Mouse (Mus musculus) heart, postnatal 0 days (tissue): ENCODE data around the gene Lipm. TPM values are rescaled to one million over a fixed set of nuclear protein-coding genes. Genes with fewer than 3 reads are reported as not detected.
A peak's percentile ranks its signal among the peaks of the same experiment; 100 is the strongest.

Experiments used
- ATAC-seq: fragments of 200-750 bp; cut with Nextera tagmentation; 2 replicates; pipeline ENCODE4 v1.8.0; 2017; ENCODE audit warnings: low read depth, moderate number of reproducible peaks, moderate library complexity; ENCODE audit not compliant: insufficient read depth
- DNase-seq: peaks from one replicate; pipeline ENCODE4 v3.0.0-alpha.2; 2016; ENCODE audit warnings: low spot score
- H3K27ac ChIP-seq: fragments of 300-500 bp; sonication (generic); 2 replicates; pipeline ENCODE4 v1.5.1; 2014; ENCODE audit warnings: low read depth, mild to moderate bottlenecking
- H3K27me3 ChIP-seq: fragments of 300-500 bp; sonication (generic); 2 replicates; pipeline ENCODE4 v1.6.1; 2014; ENCODE audit warnings: low read length, mixed read lengths; ENCODE audit not compliant: control insufficient read depth, insufficient read depth
- H3K36me3 ChIP-seq: fragments of 300-500 bp; sonication (generic); replicated peaks from 2 replicates; pipeline ENCODE4 v1.6.1; 2014; ENCODE audit warnings: low read length, mixed read lengths; ENCODE audit not compliant: control insufficient read depth, insufficient read depth
- H3K4me1 ChIP-seq: fragments of 300-500 bp; sonication (generic); 2 replicates; pipeline ENCODE4 v1.6.1; 2014; ENCODE audit warnings: antibody characterized with exemption; ENCODE audit not compliant: control insufficient read depth, insufficient read depth
- H3K4me2 ChIP-seq: fragments of 300-500 bp; sonication (generic); 2 replicates; pipeline ENCODE4 v1.6.1; 2014; ENCODE audit warnings: low read depth, mild to moderate bottlenecking, low read length, moderate library complexity
- H3K4me3 ChIP-seq: fragments of 300-500 bp; sonication (generic); 2 replicates; pipeline ENCODE4 v1.5.1; 2014; ENCODE audit warnings: low read depth, low read length
- H3K9ac ChIP-seq: fragments of 300-500 bp; sonication (generic); replicated peaks from 2 replicates; pipeline ENCODE4 v1.6.1; 2014; ENCODE audit warnings: low read depth, low read length, mixed read lengths
- H3K9me3 ChIP-seq: fragments of 300-500 bp; sonication (generic); replicated peaks from 2 replicates; pipeline ENCODE4 v1.6.1; 2016; ENCODE audit warnings: low read length; ENCODE audit not compliant: control insufficient read depth
- CTCF ChIP-seq: IDR thresholded peaks from 2 replicates; pipeline ENCODE4 v1.5.1; 2016; ENCODE audit warnings: antibody characterized with exemption, control low read depth, low read depth
- EP300 ChIP-seq: IDR thresholded peaks from 2 replicates; pipeline ENCODE4 v1.6.1; 2016; ENCODE audit warnings: antibody characterized with exemption, low read depth
- WGBS: fragments of 180-500 bp; shearing (Covaris S2); extraction: QIAGEN DNeasy Blood & Tissue Kit; methylation state at CpG from one replicate; pipeline ENCODE4 v1.1.7; 2014; 5-methylcytosine and 5-hydroxymethylcytosine counted together
- polyA plus RNA-seq: library from polyadenylated mRNA; unstranded; fragments of >200 nt; fragmentation: Nextera tagmentation; extraction: Ambion mirVana; gene quantifications from 2 replicates; pipeline ENCODE4 v1.2.1, GENCODE M21; 2015
- total RNA-seq: library from RNA; depleted of rRNA; stranded (reverse); fragments of >200 nt; gene quantifications from 2 replicates; pipeline ENCODE4 v1.2.3, GENCODE M21; 2014; ENCODE audit warnings: low replicate concordance

The Lipm gene
- total and polyA plus RNA-seq, 2 experiments from 2014 or later, result not detected

- no peak for ATAC-seq
Measured at GRCm38 (mm10) chr19:34151909-34152308, 51.2 kb downstream of the Lipm start.

GRCm38 (mm10) chr19:34153263-34154144, 52.8 kb downstream of the Lipm start:
- WGBS, result 64% methylated on average over 6 of the region's 6 CpGs
- H3K4me3 ChIP-seq, result no peak overlapping the region
- no peaks in the 10 kb centered on the region for H3K36me3 ChIP-seq
- TF ChIP-seq EP300, result no peak
- no peak for TF ChIP-seq CTCF
- no peak overlapping the region for H3K4me2 ChIP-seq
- H3K27me3 ChIP-seq, result no peaks in the 10 kb centered on the region
- no peaks in the 10 kb centered on the region for H3K9me3 ChIP-seq
- H3K9ac ChIP-seq, result no peak overlapping the region
- DNase-seq (no peak), ATAC-seq (no peak)
- no peaks in the 10 kb centered on the region for H3K4me1 ChIP-seq
- H3K27ac ChIP-seq, result no peak overlapping the region

More at GRCm38 (mm10) chr19:34151909-34152308, 51.2 kb downstream of the Lipm start:
- Histone ChIP-seq H3K4me3 (no peak overlapping the region), H3K27me3 (no peaks in the 10 kb centered on the region), H3K4me1 (no peaks in the 10 kb centered on the region), H3K27ac (no peak overlapping the region), H3K4me2 (no peak overlapping the region), H3K36me3 (no peaks in the 10 kb centered on the region), H3K9me3 (no peaks in the 10 kb centered on the region), H3K9ac (no peak overlapping the region)
- peak; percentile 30 for DNase-seq
- no peak for TF ChIP-seq EP300
- TF ChIP-seq CTCF, result peak; percentile 65
- 81% methylated on average over 1 of the region's 1 CpGs for WGBS

GRCm38 (mm10) chr19:34162693-34163092, 62.0 kb downstream of the Lipm start:
- no peaks in the 10 kb centered on the region for H3K4me1 ChIP-seq
- no peak overlapping the region for H3K4me2 ChIP-seq
- H3K27ac ChIP-seq, result no peak overlapping the region
- TF ChIP-seq CTCF (no peak), EP300 (no peak)
- no peaks in the 10 kb centered on the region for H3K36me3 ChIP-seq
- H3K4me3 ChIP-seq, result no peak overlapping the region
- no peak overlapping the region for H3K9ac ChIP-seq
- DNase-seq (no peak), ATAC-seq (no peak)
- H3K27me3 ChIP-seq, result no peaks in the 10 kb centered on the region
- no peaks in the 10 kb centered on the region for H3K9me3 ChIP-seq
- WGBS, result 81% methylated on average over 5 of the region's 5 CpGs

GRCm38 (mm10) chr19:34165891-34166290, 65.2 kb downstream of the Lipm start, which contains the start of gene Ankrd22:
TSS of gene Ankrd22 (minus strand) at chr19:34166053.
- Histone ChIP-seq H3K4me3 (no peak within 1 kb of the TSS), H3K4me2 (no peak within 1 kb of the TSS), H3K9me3 (no peaks in the 10 kb centered on the region), H3K27ac (no peak within 1 kb of the TSS), H3K9ac (no peak within 1 kb of the TSS), H3K36me3 (no peaks in the 10 kb centered on the region), H3K27me3 (no peaks in the 10 kb centered on the region), H3K4me1 (no peaks in the 10 kb centered on the region)
- WGBS, result 74% methylated on average over 5 of the region's 5 CpGs
- no peak for DNase-seq
- no peak for ATAC-seq
- TF ChIP-seq CTCF (no peak), EP300 (no peak)

GRCm38 (mm10) chr19:34166386-34166785, 65.7 kb downstream of the Lipm start:
- no peak overlapping the region for H3K27ac ChIP-seq
- H3K9me3 ChIP-seq, result no peaks in the 10 kb centered on the region
- no peak overlapping the region for H3K4me3 ChIP-seq
- no peaks in the 10 kb centered on the region for H3K36me3 ChIP-seq
- no peak overlapping the region for H3K9ac ChIP-seq
- H3K4me2 ChIP-seq, result no peak overlapping the region
- no peaks in the 10 kb centered on the region for H3K27me3 ChIP-seq
- no peak for ATAC-seq
- H3K4me1 ChIP-seq, result no peaks in the 10 kb centered on the region
- no peak for DNase-seq
- WGBS, result 73% methylated on average over 4 of the region's 4 CpGs
- TF ChIP-seq EP300 (no peak), CTCF (no peak)
